Mouse (Mus musculus) heart, embryonic 14.5 days (tissue): ENCODE measurements around the gene H2-Q1. TPM values are rescaled to one million over a fixed set of nuclear protein-coding genes. Genes with fewer than 3 reads are reported as not detected.
"Not testable (repeated sequence)": the region's sequence is repeated elsewhere in the genome, so short reads cannot be mapped to it uniquely, and the experiment has no call there.

Experiments
- ATAC-seq: fragments of 200-750 bp; cut with Nextera tagmentation; 2 replicates; pipeline ENCODE4 v1.8.0; 2017; ENCODE audit warnings: low read depth, moderate TSS enrichment; ENCODE audit not compliant: insufficient number of reproducible peaks, insufficient read depth, low FRiP score
- H3K27ac ChIP-seq, 2 experiments: fragments of 200-500 bp in 1 of 2; fragments of 300-500 bp in 1 of 2; sonication (generic) in 1 of 2; replicated peaks in 1 of 2; 2 replicates each; pipeline ENCODE4 v1.5.1; 2012 to 2014; ENCODE audit warnings: low read depth in 2 of 2, low read length in 2 of 2, control low read depth in 1 of 2, mild to moderate bottlenecking in 1 of 2, mixed read lengths in 1 of 2; ENCODE audit not compliant: control insufficient read depth in 1 of 2, insufficient read depth in 1 of 2
- H3K27me3 ChIP-seq: fragments of 300-500 bp; sonication (generic); 2 replicates; pipeline ENCODE4 v1.6.1; 2014; ENCODE audit warnings: mild to moderate bottlenecking, low read length, control low read depth; ENCODE audit not compliant: control insufficient read depth, insufficient read depth
- H3K36me3 ChIP-seq: fragments of 300-500 bp; sonication (generic); 2 replicates; pipeline ENCODE4 v1.6.1; 2014; ENCODE audit warnings: mild to moderate bottlenecking, control low read depth, low read length, mixed read lengths; ENCODE audit not compliant: control insufficient read depth, insufficient read depth
- H3K4me1 ChIP-seq, 2 experiments: fragments of 200-500 bp in 1 of 2; fragments of 300-500 bp in 1 of 2; sonication (generic) in 1 of 2; 2 replicates each; pipeline ENCODE4 v1.6.1; 2012 to 2014; ENCODE audit warnings: low read length in 2 of 2, control low read depth in 1 of 2, mixed read lengths in 1 of 2; ENCODE audit not compliant: control insufficient read depth in 2 of 2, insufficient read depth in 2 of 2
- H3K4me2 ChIP-seq: fragments of 300-500 bp; sonication (generic); 2 replicates; pipeline ENCODE4 v1.6.1; 2014; ENCODE audit warnings: mild to moderate bottlenecking, low read length
- H3K4me3 ChIP-seq, 2 experiments: fragments of 200-500 bp in 1 of 2; fragments of 300-500 bp in 1 of 2; sonication (generic) in 1 of 2; 2 replicates each; pipeline ENCODE4 v1.5.1; 2012 to 2014; ENCODE audit warnings: low read length in 2 of 2, mild to moderate bottlenecking in 2 of 2, control low read depth in 1 of 2, low read depth in 1 of 2, moderate library complexity in 1 of 2; ENCODE audit not compliant: control insufficient read depth in 1 of 2, insufficient read depth in 1 of 2
- H3K9ac ChIP-seq: fragments of 300-500 bp; sonication (generic); 2 replicates; pipeline ENCODE4 v1.6.1; 2014; ENCODE audit warnings: mild to moderate bottlenecking, low read length
- H3K9me3 ChIP-seq: fragments of 300-500 bp; sonication (generic); 2 replicates; pipeline ENCODE4 v1.6.1; 2016; ENCODE audit warnings: low read length, control low read depth; ENCODE audit not compliant: control insufficient read depth
- WGBS: fragments of 180-500 bp; shearing (Covaris S2); extraction: QIAGEN DNeasy Blood & Tissue Kit; methylation state at CpG from one replicate; pipeline ENCODE4 v1.1.7; 2014; 5-methylcytosine and 5-hydroxymethylcytosine counted together
- polyA plus RNA-seq: library from polyadenylated mRNA; unstranded; fragments of >200 nt; fragmentation: Nextera tagmentation; extraction: Ambion mirVana; gene quantifications from 2 replicates; pipeline ENCODE4 v1.2.1, GENCODE M21; 2014

The H2-Q1 gene
- polyA plus RNA-seq, 1 experiment from 2014 or later, result 0.08 TPM

DNA sequence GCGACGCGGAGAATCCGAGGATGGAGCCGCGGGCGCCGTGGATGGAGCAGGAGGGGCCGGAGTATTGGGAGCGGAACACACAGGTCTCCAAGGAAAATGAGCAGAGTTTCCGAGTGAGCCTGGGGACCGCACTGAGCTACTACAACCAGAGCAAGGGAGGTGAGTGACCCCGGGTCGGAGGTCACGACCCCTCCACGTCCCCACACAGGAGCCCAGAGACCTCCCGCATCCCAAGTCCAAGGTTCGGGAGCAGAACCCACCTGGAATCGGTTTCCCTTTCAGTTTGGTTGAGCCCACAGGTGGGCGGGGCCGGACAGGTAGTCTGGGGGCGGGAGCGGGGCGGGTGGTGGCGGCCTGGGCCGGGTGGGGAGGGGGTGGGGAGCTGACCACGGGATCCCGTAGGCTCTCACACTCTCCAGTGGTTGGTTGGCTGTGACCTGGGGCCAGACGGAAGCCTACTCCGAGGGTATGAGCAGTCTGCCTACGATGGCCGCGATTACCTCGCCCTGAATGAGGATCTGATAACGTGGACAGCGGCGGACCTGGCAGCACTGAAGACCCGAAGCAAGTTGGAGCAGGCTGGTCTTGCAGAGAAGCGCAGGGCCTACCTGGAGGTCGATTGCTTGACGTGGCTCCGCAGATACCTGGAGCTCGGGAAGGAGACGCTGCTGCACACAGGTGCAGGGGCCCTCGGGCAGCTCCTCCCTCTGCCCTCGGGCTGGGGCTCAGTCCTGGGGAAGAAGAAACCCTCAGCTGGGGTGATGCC lies 22.7 kb downstream of the H2-Q1 start:
- H3K27ac ChIP-seq, result no peak overlapping the region
- no peaks in the 10 kb centered on the region for H3K9me3 ChIP-seq
- peaks cover 40% of the 10 kb centered on the region for H3K27me3 ChIP-seq
- no peak for ATAC-seq
- peaks cover 7 to 10% of the 10 kb centered on the region in 2 experiments; a peak in 3 of 4 replicates for H3K4me1 ChIP-seq
- H3K36me3 ChIP-seq, result no peaks in the 10 kb centered on the region
- H3K4me2 ChIP-seq, result peak overlapping the region; percentile 83
- H3K9ac ChIP-seq, result peak overlapping the region; percentile 38; the same call in 1 of the 2 replicates
- WGBS, result 2% methylated on average over 41 of the region's 46 CpGs
- peak overlapping the region; percentile 45 to 47 for H3K4me3 ChIP-seq

DNA sequence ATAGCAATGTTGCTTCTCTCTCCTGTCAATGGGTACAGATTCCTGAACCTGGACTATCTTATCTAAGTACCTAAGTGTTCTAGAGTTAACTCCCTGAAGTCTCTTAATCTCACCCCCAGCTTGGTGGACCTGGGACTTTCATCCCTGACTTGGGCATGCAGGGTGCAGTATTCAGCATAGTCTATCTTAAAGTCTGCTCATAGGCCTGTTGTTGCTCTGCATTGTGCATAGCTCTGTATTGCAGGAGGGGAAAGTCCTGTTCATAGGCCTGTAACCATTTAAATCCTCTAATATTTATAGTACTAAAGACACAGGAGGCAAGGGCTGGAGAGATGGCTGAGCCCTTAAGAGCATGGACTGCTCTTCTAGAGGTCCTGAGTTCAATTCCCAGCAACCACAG lies 27.5 kb downstream of the H2-Q1 start:
- not testable (repeated sequence) for H3K4me3 ChIP-seq, H3K4me1 ChIP-seq, ATAC-seq, H3K9me3 ChIP-seq, H3K4me2 ChIP-seq, H3K36me3 ChIP-seq, H3K27ac ChIP-seq, H3K9ac ChIP-seq
- H3K27me3 ChIP-seq, result peaks cover 17% of the 10 kb centered on the region

DNA sequence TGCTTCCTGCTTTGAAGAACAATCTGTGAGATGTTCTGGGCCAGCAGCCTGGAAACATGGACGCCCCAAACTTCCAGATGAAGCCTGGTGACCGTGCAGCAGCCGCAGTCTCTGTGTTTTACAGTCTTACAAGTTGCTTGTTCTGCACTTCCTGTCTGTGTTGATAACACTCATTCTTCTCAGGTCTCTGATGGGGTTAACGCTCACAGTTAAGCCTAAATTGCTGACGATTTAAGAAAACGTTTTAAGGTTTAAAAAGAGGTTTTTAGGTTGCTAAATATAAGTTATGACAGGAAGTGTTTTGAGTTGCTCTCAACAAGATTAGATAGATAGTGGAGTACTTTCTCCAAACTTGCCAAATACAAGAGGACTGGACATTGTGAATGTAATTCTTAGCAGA lies 33.1 kb downstream of the H2-Q1 start:
- not testable (repeated sequence) for H3K36me3 ChIP-seq, H3K9ac ChIP-seq, H3K27me3 ChIP-seq, H3K4me1 ChIP-seq, H3K9me3 ChIP-seq, H3K4me3 ChIP-seq, H3K27ac ChIP-seq, ATAC-seq, H3K4me2 ChIP-seq
- whole genome bisulfite sequencing, result 41% methylated on average over 6 of the region's 6 CpGs

DNA sequence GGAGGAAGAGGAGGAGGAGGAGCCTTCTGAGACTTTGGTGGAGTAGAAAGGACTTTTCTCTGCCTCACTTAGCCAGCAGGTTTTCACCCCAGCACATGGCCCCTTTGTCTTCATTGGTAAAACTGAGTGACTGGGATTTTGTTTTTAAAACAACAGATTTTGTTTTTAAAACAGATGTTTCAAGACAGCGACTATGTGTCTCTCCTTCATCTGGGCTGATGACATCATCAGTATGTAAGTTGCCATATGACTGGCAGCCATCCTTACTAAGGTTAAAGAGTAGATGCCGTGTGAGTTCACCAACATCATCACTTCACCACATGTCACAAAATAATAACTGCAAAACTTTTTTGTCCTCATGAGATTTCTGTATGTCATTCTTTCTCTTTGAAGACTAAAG lies 33.9 kb downstream of the H2-Q1 start:
- no peak overlapping the region for H3K9ac ChIP-seq
- H3K27me3 ChIP-seq, result no peaks in the 10 kb centered on the region
- H3K36me3 ChIP-seq, result no peaks in the 10 kb centered on the region
- no peak for ATAC-seq
- no peak overlapping the region for H3K4me3 ChIP-seq
- no peaks in the 10 kb centered on the region for H3K9me3 ChIP-seq
- no peak overlapping the region for H3K4me2 ChIP-seq
- H3K27ac ChIP-seq, result no peak overlapping the region
- peaks cover 3 to 5% of the 10 kb centered on the region in 2 experiments; a peak in 3 of 4 replicates for H3K4me1 ChIP-seq
- WGBS, result 70% methylated on average over 2 of the region's 2 CpGs

DNA sequence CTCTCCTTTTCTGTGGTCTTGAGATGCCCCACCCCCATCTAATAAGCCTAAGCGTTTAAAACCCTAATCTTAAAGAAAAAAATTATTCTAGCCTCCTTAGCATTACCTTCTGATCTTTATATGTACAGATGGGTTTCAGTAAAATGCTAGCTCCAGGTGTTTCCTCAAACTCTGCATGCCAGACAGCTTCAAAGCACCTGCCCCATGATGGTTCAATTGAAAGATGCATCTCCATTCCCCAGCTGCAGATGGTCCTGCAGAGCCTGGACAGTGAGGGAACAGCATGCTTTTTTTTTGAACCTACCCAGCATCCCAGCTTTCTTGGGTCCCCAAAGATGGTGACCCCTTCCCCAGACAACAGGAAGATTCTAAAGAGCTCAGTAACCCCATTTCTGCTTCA lies 36.9 kb downstream of the H2-Q1 start:
- Histone ChIP-seq H3K27me3 (no peaks in the 10 kb centered on the region), H3K4me2 (no peak overlapping the region), H3K9ac (no peak overlapping the region), H3K4me3 (no peak overlapping the region), H3K27ac (no peak overlapping the region), H3K9me3 (no peaks in the 10 kb centered on the region), H3K4me1 (peaks cover 3 to 9% of the 10 kb centered on the region in 2 experiments; a peak in 3 of 4 replicates), H3K36me3 (no peaks in the 10 kb centered on the region)
- ATAC-seq, result no peak
- WGBS, result 37% methylated on average over 1 of the region's 1 CpGs

DNA sequence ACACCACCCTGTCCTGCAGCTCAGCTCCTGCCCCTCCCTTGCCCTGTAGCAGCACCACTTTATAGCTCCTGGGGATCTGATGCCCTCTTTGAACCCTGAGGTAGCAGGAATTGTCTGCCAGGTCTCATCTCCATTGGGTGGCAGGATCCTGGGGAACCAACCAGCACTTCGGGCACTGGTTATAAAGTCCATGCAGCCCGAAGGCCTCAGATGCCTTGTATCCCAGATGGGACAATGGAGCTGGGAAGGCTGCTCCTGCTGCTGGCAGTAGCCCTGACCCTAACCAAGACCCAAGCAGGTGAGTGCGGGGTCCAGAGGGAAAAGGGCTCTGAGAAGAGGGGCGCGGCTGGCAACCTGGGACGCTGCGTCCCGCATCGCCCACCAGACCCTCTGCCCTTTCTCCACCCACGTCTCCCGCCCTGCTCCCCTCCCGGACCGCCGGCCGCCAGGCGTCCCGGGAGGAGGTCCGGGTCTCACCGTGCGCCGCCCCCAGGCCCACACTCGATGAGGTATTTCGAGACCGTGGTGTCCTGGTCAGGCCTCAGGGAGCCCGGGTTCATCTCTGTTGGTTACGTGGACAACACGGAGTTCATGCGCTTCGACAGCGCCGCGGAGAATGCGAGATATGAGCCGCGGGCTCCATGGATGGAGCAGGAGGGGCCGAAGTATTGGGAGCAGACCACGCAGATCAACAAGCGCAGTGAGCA lies 38.7 kb downstream of the H2-Q1 start:
- no peak for ATAC-seq
- H3K9ac ChIP-seq, result peak overlapping the region; percentile 48; the same call in 1 of the 2 replicates

DNA sequence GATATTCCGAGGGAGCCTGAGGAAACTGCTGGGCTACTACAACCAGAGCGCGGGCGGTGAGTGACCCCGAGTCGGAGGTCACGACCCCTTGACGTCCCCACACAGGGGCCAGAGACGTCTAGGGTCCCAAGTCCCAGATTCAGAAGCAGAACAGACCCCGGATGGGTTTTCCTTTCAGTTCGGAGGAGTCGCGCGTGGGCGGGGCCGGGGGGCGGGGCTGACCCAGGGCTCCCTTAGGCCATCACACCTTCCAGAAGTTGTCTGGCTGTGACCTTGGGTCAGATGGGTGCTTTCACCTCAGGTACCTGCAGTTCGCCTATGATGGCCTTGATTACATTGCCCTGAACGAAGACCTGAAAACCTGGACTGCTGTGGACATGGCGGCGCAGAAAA lies 39.3 kb downstream of the H2-Q1 start:
- peaks cover 3 to 9% of the 10 kb centered on the region in 2 experiments; a peak in 3 of 4 replicates for H3K4me1 ChIP-seq

More for the DNA sequence above, 38.7 kb downstream of the H2-Q1 start:
- H3K4me1 ChIP-seq, result peaks cover 3 to 9% of the 10 kb centered on the region in 2 experiments; a peak in 3 of 4 replicates
- 7% methylated on average over 38 of the region's 38 CpGs for WGBS
- H3K4me3 ChIP-seq, result peak overlapping the region; percentile 39 to 48
- no peak overlapping the region for H3K27ac ChIP-seq
- H3K36me3 ChIP-seq, result no peaks in the 10 kb centered on the region
- H3K4me2 ChIP-seq, result peak overlapping the region; percentile 67
- 0 out of 2 replicates have a peak, but pooled peaks cover 7% of the 10 kb centered on the region for H3K9me3 ChIP-seq
- no peaks in the 10 kb centered on the region for H3K27me3 ChIP-seq

More for the DNA sequence above, 39.3 kb downstream of the H2-Q1 start:
- Histone ChIP-seq H3K27ac (no peak overlapping the region), H3K36me3 (no peaks in the 10 kb centered on the region), H3K4me2 (peak overlapping the region; percentile 67), H3K27me3 (no peaks in the 10 kb centered on the region), H3K9me3 (0 out of 2 replicates have a peak, but pooled peaks cover 7% of the 10 kb centered on the region), H3K9ac (peak overlapping the region; percentile 48; the same call in 1 of the 2 replicates), H3K4me3 (peak overlapping the region; percentile 39 to 48)
- ATAC-seq, result peak; percentile 6; the same call in 1 of the 2 replicates
- 15% methylated on average over 21 of the region's 21 CpGs for WGBS
